Mouse (Mus musculus) neutrophil, adult 83 days (primary cell): ENCODE measurements around the gene Oxa1l. TPM values are rescaled to one million over a fixed set of nuclear protein-coding genes. Genes with fewer than 3 reads are reported as not detected.

Source experiments
- total RNA-seq, 2 experiments: library from RNA; stranded (reverse); gene quantifications; one replicate each; pipeline ENCODE4 v1.2.4; 2023

Gene Oxa1l
- 10 to 100 TPM; 39.9 to 43.0 TPM for total RNA-seq

DNA sequence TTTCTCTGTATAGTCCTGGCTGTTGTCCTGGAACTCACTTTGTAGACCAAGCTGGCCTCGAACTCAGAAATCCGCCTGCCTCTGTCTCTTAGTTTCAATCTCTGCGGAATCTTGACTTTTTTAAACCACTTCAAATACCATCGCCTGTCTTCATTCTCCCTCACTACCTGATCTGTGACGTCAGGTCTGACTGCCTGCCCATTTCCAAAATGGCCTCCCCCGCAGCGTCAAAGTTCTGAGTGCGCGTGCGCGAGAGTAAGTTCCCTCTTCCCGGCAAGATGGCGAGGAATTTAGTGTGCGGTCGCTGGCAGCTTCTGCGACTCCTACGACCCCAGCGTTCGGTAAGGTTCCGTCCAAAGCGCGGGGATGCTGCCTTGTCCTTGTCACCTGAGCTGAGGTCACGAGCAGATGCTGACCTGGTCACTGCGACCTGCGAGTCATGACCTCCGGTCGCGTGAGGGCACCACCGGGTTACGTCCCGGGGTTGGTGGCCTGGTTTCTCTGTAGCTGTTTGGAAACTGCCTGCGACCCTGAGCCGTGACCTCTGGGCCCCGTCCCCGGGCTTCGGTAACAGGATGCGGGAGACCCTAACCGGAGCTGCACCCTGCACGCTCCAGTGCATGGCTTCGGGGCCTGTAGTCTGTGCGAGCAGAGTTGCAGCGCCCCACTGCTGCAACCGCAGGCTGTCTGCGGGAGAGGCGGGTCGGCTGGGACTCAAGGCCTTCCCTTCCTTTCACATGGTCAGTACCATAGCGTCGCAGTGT lies at the start of gene Oxa1l:
TSS of gene Oxa1l (plus strand) at position 258 of the 764 bp plus-strand sequence.

DNA sequence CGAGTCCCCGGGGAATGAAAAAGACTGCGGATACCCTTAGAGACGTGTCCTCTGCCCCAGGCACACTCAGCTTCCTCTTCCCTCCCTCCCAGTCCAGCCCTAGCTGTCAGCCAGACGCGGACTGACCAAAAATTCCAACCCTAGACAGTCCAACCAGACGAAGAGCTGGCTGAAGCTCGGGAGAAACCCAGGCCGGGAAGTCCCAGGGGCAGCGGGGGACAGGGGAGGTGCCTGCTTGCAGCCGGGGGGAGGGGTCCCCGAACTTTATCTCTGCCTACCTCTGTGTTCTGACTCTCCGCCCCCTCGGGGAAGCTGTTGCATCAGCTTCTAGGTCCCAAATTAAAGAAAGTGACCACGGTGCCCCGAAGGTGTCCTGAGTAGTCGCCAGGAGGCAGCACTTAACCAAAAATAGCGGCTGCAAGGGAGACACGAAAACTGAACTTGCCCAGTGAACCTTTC lies 57.0 kb downstream of the Oxa1l start, which contains the start of gene Slc7a7:
TSS of gene Slc7a7 (minus strand) at position 158 of the 459 bp plus-strand sequence.

Other genes starting within 250 kb of the Oxa1l start
- gene Dad1, start 106.7 kb upstream of the Oxa1l start, total RNA-seq, result 10 to 100 TPM; 60.7 to 65.5 TPM
- 10 to 100 TPM; 18.0 to 19.4 TPM for gene Abhd4, start 106.6 kb upstream of the Oxa1l start, total RNA-seq
- not detected for gene Olfr49, start 75.9 kb upstream of the Oxa1l start, total RNA-seq
- gene Slc7a7, start 56.9 kb downstream of the Oxa1l start, total RNA-seq, result 10 to 100 TPM; 20.7 to 26.1 TPM
- 10 to 100 TPM; 38.9 to 39.9 TPM for gene Mrpl52, start 66.1 kb downstream of the Oxa1l start, total RNA-seq
- gene Mmp14, start 70.8 kb downstream of the Oxa1l start, total RNA-seq, result 1 to 10 TPM; 1.1 to 2.8 TPM
- 10 to 100 TPM; 82.6 to 82.9 TPM for gene Lrp10, start 103.3 kb downstream of the Oxa1l start, total RNA-seq
- under 1 TPM in 1 of 2 experiments, not detected in 1; 0.18 TPM for gene Rem2, start 115.3 kb downstream of the Oxa1l start, total RNA-seq
- gene Prmt5, start 156.7 kb downstream of the Oxa1l start, total RNA-seq, result 10 to 100 TPM; 12.8 to 13.9 TPM
- gene Haus4, start 193.8 kb downstream of the Oxa1l start, total RNA-seq, result 10 to 100 TPM; 26.8 to 31.2 TPM
- gene Ajuba, start 216.7 kb downstream of the Oxa1l start, total RNA-seq, result under 1 TPM; 0.20 to 0.22 TPM
- 1 to 10 TPM; 3.4 to 6.2 TPM for gene 4931414P19Rik, start 245.2 kb downstream of the Oxa1l start, total RNA-seq